9 mouse cellular contexts compared by ENCODE assay signal in genomic region chr1:157079384-157080025, GRCm38 (mm10). TPM values are rescaled to one million over a fixed set of nuclear protein-coding genes. Genes with fewer than 3 reads are reported as not detected.
DNase-seq lines count a peak whose midpoint lies in the region; ATAC-seq lines count a peak whose summit lies in the region.
"Had no signal": no experiment of that assay in that cellular context is flagged by ENCODE, and none has a peak within 500 bp of the region (broad histone marks: within the 10 kb centered on the region; RNA-seq: fewer than 3 reads in every experiment).

No protein-coding gene starts in this region.

- no peaks in the 10 kb centered on the region for H3K36me3 ChIP-seq in embryonic facial prominence, embryonic 10.5 days (replicated peaks)
- no peaks in the 10 kb centered on the region for H3K36me3 ChIP-seq in midbrain, embryonic 12.5 days

- H3K27ac ChIP-seq in embryonic facial prominence, embryonic 10.5 days (replicated peaks), result peak overlapping the region; percentile 65
- H3K27ac ChIP-seq in midbrain, embryonic 12.5 days (replicated peaks), result no peak overlapping the region

- H3K27me3 ChIP-seq in embryonic facial prominence, embryonic 10.5 days (replicated peaks; ENCODE audit: low read depth, poor library complexity, severe bottlenecking), result no peaks in the 10 kb centered on the region
- H3K27me3 ChIP-seq in midbrain, embryonic 12.5 days, result peaks cover 11% of the 10 kb centered on the region

- ATAC-seq in midbrain, embryonic 12.5 days (ENCODE audit: low FRiP score, low read depth), result no peak

- WGBS in embryonic facial prominence, embryonic 10.5 days, result 35% methylated on average over 11 of the region's 11 CpGs
- 33% methylated on average over 11 of the region's 11 CpGs for WGBS in midbrain, embryonic 12.5 days

- H3K9me3 ChIP-seq in embryonic facial prominence, embryonic 10.5 days, result no peaks in the 10 kb centered on the region
- no peaks in the 10 kb centered on the region for H3K9me3 ChIP-seq in midbrain, embryonic 12.5 days

- no peak overlapping the region for H3K9ac ChIP-seq in midbrain, embryonic 12.5 days (replicated peaks)

- H3K4me3 ChIP-seq in embryonic facial prominence, embryonic 10.5 days, result no peak overlapping the region
- H3K4me3 ChIP-seq in midbrain, embryonic 12.5 days, result no peak overlapping the region

- peak overlapping the region; percentile 11 for H3K4me2 ChIP-seq in midbrain, embryonic 12.5 days (replicated peaks)

- H3K4me1 ChIP-seq in embryonic facial prominence, embryonic 10.5 days, result peaks cover 44% of the 10 kb centered on the region
- H3K4me1 ChIP-seq in midbrain, embryonic 12.5 days, result peaks cover 21% of the 10 kb centered on the region

- peak; percentile 49 to 54 for DNase-seq in adrenal gland, adult 18-20 months (ENCODE audit: low spot score in 2 of 2)
- no peak for DNase-seq in adrenal gland, postnatal 4 days (ENCODE audit: low spot score in 2 of 2)
- peak; percentile 60 for DNase-seq in right cerebral cortex, postnatal 14 days
- DNase-seq in right cerebral cortex, postnatal 25 days, result no peak
- peak; percentile 81 for DNase-seq in embryonic facial prominence, embryonic 10.5 days (ENCODE audit: low spot score)
- peak; percentile 58 for DNase-seq in kidney, adult 9 months
- DNase-seq in yolk sac, embryonic 10.5 days (ENCODE audit: low spot score), result peak; percentile 26

RNA-seq across cellular contexts. Expression of gene Tex35, which starts 29.0 kb away (rescaled TPM):
- not detected for total RNA-seq in adrenal gland, adult 18-20 months (2021)
- not detected for total RNA-seq in adrenal gland, postnatal 4 days (2021)
- polyA plus RNA-seq in embryonic facial prominence, embryonic 10.5 days (2016; fragmentation: Nextera tagmentation; extraction: Ambion mirVana), result not detected in 2 replicates
- not detected in 2 replicates for polyA plus RNA-seq in midbrain, embryonic 12.5 days (2016; fragmentation: Nextera tagmentation; extraction: Ambion mirVana)
- total RNA-seq: layer of hippocampus, postnatal 36 days had no signal

Comparison
In these comparisons a context has a peak if more than half of its experiments do, and no peak if none do; other contexts are left out.
1. DNase-seq: peak in adrenal gland, adult 18-20 months (2 of 2), right cerebral cortex, postnatal 14 days (single experiment), embryonic facial prominence, embryonic 10.5 days (single experiment), kidney, adult 9 months (single experiment) and yolk sac, embryonic 10.5 days (single experiment); none in adrenal gland, postnatal 4 days (0 of 2) and right cerebral cortex, postnatal 25 days (single experiment).